Mouse (Mus musculus) liver, postnatal 0 days (tissue): ENCODE measurements around the gene Zeb2. TPM values are rescaled to one million over a fixed set of nuclear protein-coding genes. Genes with fewer than 3 reads are reported as not detected.

Experiments used
- ATAC-seq: fragments of 200-750 bp; cut with Nextera tagmentation; 2 replicates; pipeline ENCODE4 v1.8.0; 2017; ENCODE audit warnings: mild to moderate bottlenecking, moderate library complexity
- DNase-seq: peaks from one replicate; pipeline ENCODE4 v3.0.0-alpha.2; 2016
- H3K27ac ChIP-seq: fragments of 300-500 bp; sonication (generic); 2 replicates; pipeline ENCODE4 v1.5.1; 2014; ENCODE audit warnings: antibody characterized with exemption, moderate library complexity, mild to moderate bottlenecking, low read depth
- H3K27me3 ChIP-seq: fragments of 300-500 bp; sonication (generic); 2 replicates; pipeline ENCODE4 v1.6.1; 2014; ENCODE audit warnings: low read length, control low read depth, mixed read lengths; ENCODE audit not compliant: insufficient read depth
- H3K36me3 ChIP-seq: fragments of 300-500 bp; sonication (generic); replicated peaks from 2 replicates; pipeline ENCODE4 v1.6.1; 2014; ENCODE audit warnings: mild to moderate bottlenecking, control low read depth, low read length, moderate library complexity, mixed read lengths; ENCODE audit not compliant: insufficient read depth
- H3K4me1 ChIP-seq: fragments of 300-500 bp; sonication (generic); 2 replicates; pipeline ENCODE4 v1.6.1; 2014; ENCODE audit warnings: antibody characterized with exemption, mild to moderate bottlenecking, control low read depth; ENCODE audit not compliant: insufficient read depth
- H3K4me2 ChIP-seq: fragments of 300-500 bp; sonication (generic); 2 replicates; pipeline ENCODE4 v1.6.1; 2014; ENCODE audit warnings: low read depth, mild to moderate bottlenecking, low read length, moderate library complexity, mixed read lengths
- H3K4me3 ChIP-seq: fragments of 300-500 bp; sonication (generic); 2 replicates; pipeline ENCODE4 v1.5.1; 2014; ENCODE audit warnings: low read depth, low read length
- H3K9ac ChIP-seq: fragments of 300-500 bp; sonication (generic); replicated peaks from 2 replicates; pipeline ENCODE4 v1.6.1; 2014; ENCODE audit warnings: mild to moderate bottlenecking, moderate library complexity
- H3K9me3 ChIP-seq: fragments of 300-500 bp; sonication (generic); 2 replicates; pipeline ENCODE4 v1.6.1; 2016; ENCODE audit warnings: mild to moderate bottlenecking, control low read depth, low read length, mixed read lengths
- CTCF ChIP-seq: sonication (generic); IDR thresholded peaks from 2 replicates; pipeline ENCODE4 v1.5.1; 2016; ENCODE audit warnings: antibody characterized with exemption, low read depth
- EP300 ChIP-seq: IDR thresholded peaks from 2 replicates; pipeline ENCODE4 v1.6.1; 2016; ENCODE audit warnings: antibody characterized with exemption, low read depth, mild to moderate bottlenecking
- WGBS: fragments of 180-500 bp; shearing (Covaris S2); extraction: QIAGEN DNeasy Blood & Tissue Kit; methylation state at CpG from one replicate; pipeline ENCODE4 v1.1.7; 2014; ENCODE audit not compliant: insufficient replicate concordance; 5-methylcytosine and 5-hydroxymethylcytosine counted together
- microRNA-seq: library from miRNA; unstranded; fragments of <30 nt; microRNA quantifications from one replicate; pipeline ENCODE4, GENCODE M21; 2016
- polyA plus RNA-seq: library from polyadenylated mRNA; unstranded; fragments of >200 nt; fragmentation: Nextera tagmentation; extraction: Ambion mirVana; gene quantifications from 2 replicates; pipeline ENCODE4 v1.2.1, GENCODE M21; 2015

Gene Zeb2
- polyA plus RNA-seq, 1 experiment from 2014 or later = 8.8 TPM

GRCm38 (mm10) chr2:44952830-44953422 lies 164.3 kb downstream of the Zeb2 start:
- TF ChIP-seq CTCF (no peak), EP300 (no peak)

GRCm38 (mm10) chr2:44951651-44952213 lies 165.5 kb downstream of the Zeb2 start:
- no peak overlapping the region for H3K4me3 ChIP-seq
- TF ChIP-seq EP300 (no peak), CTCF (no peak)
- DNase-seq (no peak), ATAC-seq (no peak)
- no peaks in the 10 kb centered on the region for H3K36me3 ChIP-seq
- 0 out of 2 replicates have a peak overlapping the region, but pooled peaks have one; percentile 71 for H3K27ac ChIP-seq
- WGBS = 71% methylated on average over 4 of the region's 4 CpGs
- no peaks in the 10 kb centered on the region for H3K9me3 ChIP-seq
- H3K4me2 ChIP-seq = no peak overlapping the region
- no peak overlapping the region for H3K9ac ChIP-seq
- peaks cover 11% of the 10 kb centered on the region; the same call in 1 of the 2 replicates for H3K4me1 ChIP-seq
- no peaks in the 10 kb centered on the region for H3K27me3 ChIP-seq

More at GRCm38 (mm10) chr2:44952830-44953422, 164.3 kb downstream of the Zeb2 start:
- WGBS = 19% methylated on average over 6 of the region's 6 CpGs
- Histone ChIP-seq H3K4me1 (peaks cover 11% of the 10 kb centered on the region; the same call in 1 of the 2 replicates), H3K36me3 (no peaks in the 10 kb centered on the region), H3K4me2 (peak overlapping the region; percentile 39), H3K4me3 (no peak overlapping the region), H3K9ac (no peak overlapping the region), H3K9me3 (no peaks in the 10 kb centered on the region), H3K27me3 (no peaks in the 10 kb centered on the region), H3K27ac (peak overlapping the region; percentile 71)
- peak; percentile 49 for DNase-seq
- ATAC-seq = peak; percentile 92

- WGBS = 89% methylated on average over 2 of the region's 2 CpGs
- Histone ChIP-seq H3K4me1 (no peaks in the 10 kb centered on the region), H3K27ac (no peak overlapping the region), H3K27me3 (no peaks in the 10 kb centered on the region), H3K36me3 (no peaks in the 10 kb centered on the region), H3K4me2 (no peak overlapping the region), H3K9ac (no peak overlapping the region), H3K4me3 (no peak overlapping the region), H3K9me3 (no peaks in the 10 kb centered on the region)
- no peak for TF ChIP-seq CTCF
- no peak for TF ChIP-seq EP300
- no peak for ATAC-seq
- DNase-seq = no peak
Measured at GRCm38 (mm10) chr2:44944689-44945088, 172.5 kb downstream of the Zeb2 start.

Small RNAs within 50 kb of the gene (microRNA-seq; reads per million reads assigned to microRNA genes)
- gene Mir5129 = 1.2 reads per million

Other genes with a start within 250 kb of the Zeb2 start
- gene Gtdc1, start 189.7 kb downstream of the Zeb2 start, polyA plus RNA-seq = 7.8 and 8.5 TPM in 2 replicates